Mouse (Mus musculus) midbrain, postnatal 0 days (tissue): Measurements from ENCODE around the gene Col18a1. TPM values are rescaled to one million over a fixed set of nuclear protein-coding genes. Genes with fewer than 3 reads are reported as not detected.

Source experiments
- ATAC-seq: fragments of 200-750 bp; cut with Nextera tagmentation; 2 replicates; pipeline ENCODE4 v1.8.0; 2017; ENCODE audit warnings: moderate number of reproducible peaks, mild to moderate bottlenecking, moderate TSS enrichment, moderate library complexity; ENCODE audit not compliant: low FRiP score
- DNase-seq: peaks from one replicate; pipeline ENCODE4 v3.0.0-alpha.2; 2015; ENCODE audit warnings: low spot score
- H3K27ac ChIP-seq: fragments of 300-500 bp; sonication (generic); 2 replicates; pipeline ENCODE4 v1.5.1; 2014; ENCODE audit warnings: low read depth, mild to moderate bottlenecking, low read length, mixed read lengths
- H3K27me3 ChIP-seq: fragments of 300-500 bp; sonication (generic); 2 replicates; pipeline ENCODE4 v1.6.1; 2014; ENCODE audit warnings: low read length, control low read depth, mixed read lengths; ENCODE audit not compliant: insufficient read depth
- H3K36me3 ChIP-seq: fragments of 300-500 bp; sonication (generic); 2 replicates; pipeline ENCODE4 v1.6.1; 2014; ENCODE audit warnings: low read length, control low read depth, mixed read lengths; ENCODE audit not compliant: insufficient read depth
- H3K4me1 ChIP-seq: fragments of 300-500 bp; sonication (generic); 2 replicates; pipeline ENCODE4 v1.6.1; 2014; ENCODE audit warnings: mild to moderate bottlenecking, control low read depth, antibody characterized with exemption, low read length, mixed read lengths; ENCODE audit not compliant: insufficient read depth
- H3K4me2 ChIP-seq: fragments of 300-500 bp; sonication (generic); 2 replicates; pipeline ENCODE4 v1.6.1; 2014; ENCODE audit warnings: low read depth, mild to moderate bottlenecking, low read length, mixed read lengths; ENCODE audit not compliant: poor library complexity, severe bottlenecking
- H3K4me3 ChIP-seq: fragments of 300-500 bp; sonication (generic); 2 replicates; pipeline ENCODE4 v1.5.1; 2014; ENCODE audit warnings: low read depth, mild to moderate bottlenecking, low read length, moderate library complexity
- H3K9ac ChIP-seq: fragments of 300-500 bp; sonication (generic); replicated peaks from 2 replicates; pipeline ENCODE4 v1.6.1; 2014; ENCODE audit warnings: mild to moderate bottlenecking, low read length, moderate library complexity, mixed read lengths; ENCODE audit not compliant: poor library complexity, severe bottlenecking
- H3K9me3 ChIP-seq: fragments of 300-500 bp; sonication (generic); 2 replicates; pipeline ENCODE4 v1.6.1; 2016; ENCODE audit warnings: low read length, control low read depth
- CTCF ChIP-seq: IDR thresholded peaks from 2 replicates; pipeline ENCODE4 v1.5.1; 2016; ENCODE audit warnings: antibody characterized with exemption, mild to moderate bottlenecking
- WGBS: fragments of 180-500 bp; shearing (Covaris S2); extraction: QIAGEN DNeasy Blood & Tissue Kit; methylation state at CpG from one replicate; pipeline ENCODE4 v1.1.7; 2014; 5-methylcytosine and 5-hydroxymethylcytosine counted together
- polyA plus RNA-seq: library from polyadenylated mRNA; unstranded; fragments of >200 nt; fragmentation: Nextera tagmentation; extraction: Ambion mirVana; gene quantifications from 2 replicates; pipeline ENCODE4 v1.2.1, GENCODE M21; 2015
- total RNA-seq: library from RNA; depleted of rRNA; stranded (reverse); fragments of >200 nt; gene quantifications from 2 replicates; pipeline ENCODE4 v1.2.3, GENCODE M21; 2014

The Col18a1 gene
- total and polyA plus RNA-seq, 2 experiments from 2014 or later, result 15.4 to 30.3 TPM

DNA sequence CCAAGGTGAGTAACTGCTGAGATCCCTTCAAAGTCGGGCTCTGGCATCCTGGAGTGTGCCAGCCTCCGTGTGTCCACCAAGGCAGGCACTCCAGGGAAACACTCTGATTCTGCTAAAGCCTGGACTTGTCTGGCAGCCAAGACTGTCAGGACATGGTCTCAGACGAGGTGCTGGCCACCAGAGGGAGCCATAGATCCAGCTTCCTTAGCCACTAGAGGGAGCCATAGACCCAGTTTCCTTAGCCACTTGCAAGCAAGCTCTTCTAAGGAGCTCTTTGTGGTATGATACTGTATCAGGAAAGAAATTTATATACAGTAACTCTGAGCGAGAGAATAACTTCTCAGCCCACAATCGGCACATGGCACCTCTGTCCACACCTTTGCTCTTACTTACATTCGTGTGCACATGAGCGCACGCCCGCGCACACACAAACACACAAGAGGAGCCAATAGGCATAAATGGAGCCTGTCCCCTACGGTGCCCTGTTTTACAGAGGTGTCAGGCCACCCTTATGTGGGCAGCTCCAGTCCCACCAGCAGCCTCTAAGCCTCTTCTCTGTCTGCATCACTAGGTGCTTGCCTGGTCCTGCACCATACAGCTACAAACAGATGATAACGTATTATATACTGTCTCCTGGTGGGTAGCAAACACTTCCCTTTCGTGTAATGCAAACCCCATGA, 35.6 kb downstream of the Col18a1 start:
- peak; percentile 100 for TF ChIP-seq CTCF
- H3K4me3 ChIP-seq, result no peak overlapping the region
- peak; percentile 81 for ATAC-seq
- H3K4me2 ChIP-seq, result no peak overlapping the region
- no peak overlapping the region for H3K27ac ChIP-seq
- H3K9ac ChIP-seq, result no peak overlapping the region
- no peaks in the 10 kb centered on the region for H3K27me3 ChIP-seq
- DNase-seq, result peak; percentile 94
- no peaks in the 10 kb centered on the region; the same call in 1 of the 2 replicates for H3K4me1 ChIP-seq
- 42% methylated on average over 13 of the region's 13 CpGs for WGBS
- no peaks in the 10 kb centered on the region for H3K36me3 ChIP-seq
- no peaks in the 10 kb centered on the region for H3K9me3 ChIP-seq

DNA sequence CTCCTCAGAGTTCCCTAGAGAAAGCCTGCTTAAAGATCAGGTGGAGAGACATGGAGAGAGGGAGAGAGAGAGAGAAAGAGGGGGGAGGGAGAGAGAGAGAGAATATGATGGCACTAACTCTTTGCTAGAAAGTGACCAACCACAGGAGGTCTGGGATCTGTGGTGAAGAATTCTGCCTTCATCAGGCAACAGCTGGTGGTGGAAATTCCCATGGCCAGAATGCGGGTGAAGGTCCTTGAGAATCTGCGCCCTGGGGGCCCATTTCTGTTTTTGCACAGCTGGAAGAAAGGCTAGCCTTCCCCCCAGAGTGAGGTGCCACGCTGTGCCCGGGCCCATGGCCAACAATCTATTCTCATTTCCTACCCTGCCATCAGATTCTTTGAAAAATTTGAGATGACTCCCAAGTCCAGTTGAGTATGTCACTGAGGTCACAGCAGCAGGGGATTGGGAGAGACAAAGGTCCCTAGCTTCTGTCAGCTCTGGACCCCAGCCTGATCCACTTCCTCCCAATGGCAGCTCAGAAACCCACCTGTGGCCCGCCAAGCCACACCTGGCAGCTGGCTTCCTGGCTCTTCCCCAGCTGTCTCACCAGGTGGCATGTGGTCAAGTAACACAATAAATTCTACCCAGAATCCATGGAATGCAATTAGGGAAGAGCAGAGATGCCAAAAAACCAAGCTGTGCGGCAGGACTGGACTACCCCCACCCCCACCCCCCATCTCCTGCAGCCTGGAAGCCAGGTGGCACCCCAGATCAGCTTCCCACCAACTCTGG, 36.5 kb downstream of the Col18a1 start:
- no peaks in the 10 kb centered on the region; the same call in 1 of the 2 replicates for H3K4me1 ChIP-seq
- no peaks in the 10 kb centered on the region for H3K9me3 ChIP-seq
- H3K36me3 ChIP-seq, result no peaks in the 10 kb centered on the region
- H3K27ac ChIP-seq, result no peak overlapping the region
- H3K4me2 ChIP-seq, result no peak overlapping the region
- no peaks in the 10 kb centered on the region for H3K27me3 ChIP-seq
- no peak overlapping the region for H3K4me3 ChIP-seq
- no peak for ATAC-seq
- 0 out of 2 replicates have a peak overlapping the region, but pooled peaks have one; percentile 1 for H3K9ac ChIP-seq
- peak; percentile 51 for DNase-seq
- no peak for TF ChIP-seq CTCF
- 79% methylated on average over 6 of the region's 6 CpGs for WGBS

DNA sequence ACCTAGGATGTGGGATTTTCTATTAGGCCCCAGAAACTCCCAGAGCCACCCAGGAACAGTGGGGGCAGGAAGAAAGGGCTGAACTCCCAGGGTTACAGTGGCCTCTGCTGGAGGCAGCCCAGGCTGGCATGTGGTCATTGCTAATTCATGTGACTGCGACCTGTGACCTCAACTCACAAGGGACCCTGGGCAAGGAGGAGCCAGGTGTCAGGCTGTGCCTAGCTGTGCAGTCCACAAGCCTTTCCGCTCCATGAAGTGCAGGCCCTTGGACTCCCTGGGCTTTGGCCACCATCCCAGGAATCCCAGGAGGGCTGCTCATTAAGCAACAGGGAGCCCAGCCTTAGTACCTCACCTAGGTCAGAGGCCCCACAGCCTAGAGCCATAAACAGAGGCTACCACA, 38.4 kb downstream of the Col18a1 start:
- Histone ChIP-seq H3K27ac (no peak overlapping the region), H3K27me3 (no peaks in the 10 kb centered on the region), H3K9ac (no peak overlapping the region), H3K4me2 (no peak overlapping the region), H3K9me3 (no peaks in the 10 kb centered on the region), H3K36me3 (no peaks in the 10 kb centered on the region), H3K4me3 (no peak overlapping the region), H3K4me1 (no peaks in the 10 kb centered on the region; the same call in 1 of the 2 replicates)
- TF ChIP-seq CTCF, result peak; percentile 51
- DNase-seq (no peak), ATAC-seq (no peak)
- 59% methylated on average over 2 of the region's 2 CpGs for WGBS

DNA sequence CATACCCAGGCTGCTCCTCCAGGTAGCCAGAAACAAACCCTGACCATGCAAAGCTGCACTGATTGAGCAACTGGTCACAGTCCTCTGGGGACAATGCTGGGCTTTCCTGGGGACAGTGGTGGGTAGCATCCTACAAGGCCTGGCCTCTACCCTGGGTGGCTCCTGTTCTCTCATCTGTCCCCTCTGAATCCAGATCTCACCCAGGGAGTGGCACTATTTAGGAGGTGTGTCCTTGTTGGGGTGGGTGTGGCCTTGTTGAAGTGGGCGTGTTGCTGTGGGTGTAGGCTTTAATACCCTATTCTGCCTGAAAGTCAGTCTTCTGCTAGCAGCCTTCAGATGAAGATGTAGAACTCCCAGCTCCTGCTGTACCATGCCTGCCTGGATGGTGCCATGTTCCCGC, 39.8 kb downstream of the Col18a1 start:
- ATAC-seq (no peak), DNase-seq (no peak)
- TF ChIP-seq CTCF, result no peak
- Histone ChIP-seq H3K9me3 (no peaks in the 10 kb centered on the region), H3K27ac (no peak overlapping the region), H3K4me1 (no peaks in the 10 kb centered on the region; the same call in 1 of the 2 replicates), H3K27me3 (no peaks in the 10 kb centered on the region), H3K36me3 (no peaks in the 10 kb centered on the region), H3K4me2 (no peak overlapping the region), H3K9ac (no peak overlapping the region), H3K4me3 (no peak overlapping the region)
- WGBS, result 91% methylated on average over 2 of the region's 2 CpGs

DNA sequence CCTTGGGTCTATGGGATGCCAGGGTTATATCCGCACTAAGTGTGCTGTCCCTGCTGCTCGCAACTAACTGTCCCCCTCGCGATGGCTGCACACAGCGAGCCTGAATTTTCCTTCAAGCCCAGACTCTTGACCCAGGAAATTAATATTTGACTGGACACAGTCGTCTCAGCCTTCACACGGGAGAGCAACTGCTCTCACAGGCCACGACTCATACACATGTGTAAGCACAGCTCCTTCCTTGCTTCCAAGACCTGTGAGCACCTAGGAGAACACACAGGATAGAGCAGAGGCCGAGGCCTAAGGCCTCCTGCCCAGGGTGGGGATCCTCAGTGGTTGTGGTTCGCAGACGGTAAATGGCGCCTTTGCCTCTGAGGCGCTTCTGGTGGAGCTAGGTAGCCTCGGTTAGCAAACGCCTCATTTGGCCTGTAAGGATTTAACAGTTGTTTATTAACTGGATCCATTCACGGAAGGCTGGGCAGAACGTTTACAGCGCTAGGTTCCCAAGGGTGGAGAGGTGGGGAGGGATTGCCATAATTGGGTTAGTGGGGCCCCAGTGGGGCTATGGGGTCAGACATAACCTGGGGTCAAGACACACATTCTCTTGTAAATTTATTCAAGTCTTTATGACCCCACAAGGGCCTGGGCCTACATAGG, 41.1 kb downstream of the Col18a1 start:
- no peak overlapping the region for H3K4me3 ChIP-seq
- no peaks in the 10 kb centered on the region for H3K9me3 ChIP-seq
- H3K27me3 ChIP-seq, result no peaks in the 10 kb centered on the region
- H3K36me3 ChIP-seq, result no peaks in the 10 kb centered on the region
- WGBS, result 91% methylated on average over 18 of the region's 18 CpGs
- no peak overlapping the region for H3K27ac ChIP-seq
- DNase-seq (no peak), ATAC-seq (no peak)
- H3K4me1 ChIP-seq, result no peaks in the 10 kb centered on the region
- no peak overlapping the region for H3K4me2 ChIP-seq
- H3K9ac ChIP-seq, result no peak overlapping the region
- TF ChIP-seq CTCF, result no peak
